Mouse (Mus musculus): ENCODE measurements around the gene Rnf213.

GRCm38 (mm10) chr11:119344178-119344577, 48.7 kb upstream of the Rnf213 start:
- no peak for TF ChIP-seq POLR2A (IDR thresholded peaks at IDR 0.05; ENCODE audit: insufficient read depth, low read depth, low read length)
- TF ChIP-seq CTCF (IDR thresholded peaks at IDR 0.05; ENCODE audit: insufficient read depth, low read depth, low read length) = no peak
